Mouse (Mus musculus) MEL (cell line): ENCODE measurements around the gene Spo11. TPM values are rescaled to one million over a fixed set of nuclear protein-coding genes. Genes with fewer than 3 reads are reported as not detected.

ENCODE experiments used
- DNase-seq: peaks from one replicate; pipeline ENCODE4 v3.0.0; 2011; ENCODE audit warnings: low read depth, low spot score
- H3K27ac ChIP-seq: 2 replicates; pipeline ENCODE4 v1.5.1; 2012; ENCODE audit warnings: low read depth, mild to moderate bottlenecking, control low read depth, low read length, moderate library complexity; ENCODE audit not compliant: control insufficient read depth
- H3K27me3 ChIP-seq, 2 experiments: fragments of 150-350 bp in 1 of 2; sonication (generic) in 1 of 2; 2 replicates each; pipeline ENCODE4 v1.6.1; 2012; ENCODE audit warnings: low read length in 2 of 2, mild to moderate bottlenecking in 2 of 2, improper control_type of control experiment in 1 of 2, moderate library complexity in 1 of 2; ENCODE audit not compliant: insufficient read depth in 2 of 2, control insufficient read depth in 1 of 2
- H3K36me3 ChIP-seq, 2 experiments: 2 replicates each; pipeline ENCODE4 v1.6.1; 2012 to 2014; ENCODE audit warnings: low read length in 2 of 2, improper control_type of control experiment in 1 of 2, inconsistent platforms in 1 of 2, mild to moderate bottlenecking in 1 of 2; ENCODE audit not compliant: insufficient read depth in 2 of 2, control insufficient read depth in 1 of 2
- H3K4me1 ChIP-seq, 2 experiments: fragments of 150-350 bp in 1 of 2; sonication (generic) in 1 of 2; 2 replicates each; pipeline ENCODE4 v1.6.1; 2012; ENCODE audit warnings: low read length in 2 of 2, improper control_type of control experiment in 1 of 2, mild to moderate bottlenecking in 1 of 2; ENCODE audit not compliant: insufficient read depth in 2 of 2, control insufficient read depth in 1 of 2
- H3K4me3 ChIP-seq, 2 experiments: fragments of 150-350 bp in 1 of 2; sonication (generic) in 1 of 2; 2 replicates each; pipeline ENCODE4 v1.5.1; 2012; ENCODE audit warnings: low read depth in 2 of 2, low read length in 2 of 2, mild to moderate bottlenecking in 2 of 2, moderate library complexity in 2 of 2, control low read depth in 1 of 2, improper control_type of control experiment in 1 of 2; ENCODE audit not compliant: control insufficient read depth in 1 of 2, insufficient read depth in 1 of 2
- H3K79me2 ChIP-seq: 2 replicates; pipeline ENCODE4 v1.6.1; 2012; ENCODE audit warnings: mild to moderate bottlenecking, low read length, moderate library complexity; ENCODE audit not compliant: control insufficient read depth, poor library complexity, insufficient read depth
- H3K9ac ChIP-seq: 2 replicates; pipeline ENCODE4 v1.6.1; 2012; ENCODE audit warnings: low read depth, mild to moderate bottlenecking, control low read depth, low read length, moderate library complexity; ENCODE audit not compliant: control insufficient read depth, poor library complexity, severe bottlenecking
- H3K9me3 ChIP-seq: fragments of 150-350 bp; sonication (generic); replicated peaks from 2 replicates; pipeline ENCODE4 v1.6.1; 2012; ENCODE audit warnings: mild to moderate bottlenecking, low read length, improper control_type of control experiment, moderate library complexity; ENCODE audit not compliant: insufficient read depth
- BHLHE40 ChIP-seq: IDR thresholded peaks from 2 replicates; pipeline ENCODE4 v1.6.1; 2012; ENCODE audit warnings: low read depth, mild to moderate bottlenecking, inconsistent platforms, low read length, improper control_type of control experiment, borderline replicate concordance
- CHD2 ChIP-seq: IDR thresholded peaks from 2 replicates; pipeline ENCODE4 v1.6.1; 2011; ENCODE audit warnings: low read length, improper control_type of control experiment
- CTCF ChIP-seq, 3 experiments: IDR thresholded peaks in 2 of 3; conservative IDR thresholded peaks in 1 of 3; 2 replicates each; pipeline ENCODE4 v1.5.1; 2011 to 2012; ENCODE audit warnings: low read length in 3 of 3, low read depth in 2 of 3, mild to moderate bottlenecking in 2 of 3, improper control_type of control experiment in 1 of 3, inconsistent platforms in 1 of 3, mixed read lengths in 1 of 3, moderate library complexity in 1 of 3; ENCODE audit not compliant: control insufficient read depth in 1 of 3, insufficient read depth in 1 of 3, poor library complexity in 1 of 3, severe bottlenecking in 1 of 3
- ELF1 ChIP-seq: IDR thresholded peaks from 2 replicates; pipeline ENCODE4 v1.6.1; 2014; ENCODE audit warnings: low read depth, mild to moderate bottlenecking, inconsistent platforms, low read length, improper control_type of control experiment, moderate library complexity
- JUND ChIP-seq: IDR thresholded peaks from 2 replicates; pipeline ENCODE4 v1.6.1; 2011; ENCODE audit warnings: low read depth, mild to moderate bottlenecking, improper control_type of control experiment, low read length
- MAFK ChIP-seq: IDR thresholded peaks from 2 replicates; pipeline ENCODE4 v1.6.1; 2011; ENCODE audit warnings: low read depth, mild to moderate bottlenecking, low read length, improper control_type of control experiment, borderline replicate concordance
- MAX ChIP-seq: IDR thresholded peaks from 2 replicates; pipeline ENCODE4 v1.6.1; 2011; ENCODE audit warnings: low read length, improper control_type of control experiment
- MAZ ChIP-seq: IDR thresholded peaks from 2 replicates; pipeline ENCODE4 v1.6.1; 2012; ENCODE audit warnings: low read depth, mild to moderate bottlenecking, inconsistent platforms, low read length, improper control_type of control experiment
- MEF2A ChIP-seq: IDR thresholded peaks from 2 replicates; pipeline ENCODE4 v1.6.1; 2014; ENCODE audit warnings: low read depth, mild to moderate bottlenecking, inconsistent platforms, low read length, improper control_type of control experiment; ENCODE audit not compliant: poor library complexity, insufficient replicate concordance, severe bottlenecking; ENCODE audit errors: extremely low read depth
- MXI1 ChIP-seq: IDR thresholded peaks from 2 replicates; pipeline ENCODE4 v1.6.1; 2011; ENCODE audit warnings: mild to moderate bottlenecking, low read depth, low read length, improper control_type of control experiment
- MYC ChIP-seq: IDR thresholded peaks from 2 replicates; pipeline ENCODE4 v1.6.1; 2011; ENCODE audit warnings: low read depth, mild to moderate bottlenecking, low read length, improper control_type of control experiment, moderate library complexity
- NELFE ChIP-seq: IDR thresholded peaks from 2 replicates; pipeline ENCODE4 v1.6.1; 2011; ENCODE audit warnings: low read depth, low read length, improper control_type of control experiment
- NRF1 ChIP-seq: IDR thresholded peaks from 2 replicates; pipeline ENCODE4 v1.6.1; 2014; ENCODE audit warnings: low read depth, mild to moderate bottlenecking, inconsistent platforms, low read length, improper control_type of control experiment, moderate library complexity; ENCODE audit not compliant: poor library complexity, insufficient read depth, severe bottlenecking
- POLR2A ChIP-seq, 2 experiments: IDR thresholded peaks; 2 replicates each; pipeline ENCODE4 v1.6.1; 2011 to 2012; ENCODE audit warnings: low read length in 2 of 2, mild to moderate bottlenecking in 2 of 2, control low read depth in 1 of 2, improper control_type of control experiment in 1 of 2, low read depth in 1 of 2, moderate library complexity in 1 of 2; ENCODE audit not compliant: control insufficient read depth in 1 of 2, insufficient read depth in 1 of 2, poor library complexity in 1 of 2
- POLR2AphosphoS2 ChIP-seq: IDR thresholded peaks from 2 replicates; pipeline ENCODE4 v1.6.1; 2011; ENCODE audit warnings: low read length, improper control_type of control experiment
- SIN3A ChIP-seq: IDR thresholded peaks from 2 replicates; pipeline ENCODE4 v1.6.1; 2012; ENCODE audit warnings: low read length, improper control_type of control experiment, inconsistent platforms
- SMC3 ChIP-seq: IDR thresholded peaks from 2 replicates; pipeline ENCODE4 v1.6.1; 2011; ENCODE audit warnings: low read depth, low read length, improper control_type of control experiment
- TAL1 ChIP-seq: IDR thresholded peaks from 2 replicates; pipeline ENCODE4 v1.6.1; 2012; ENCODE audit warnings: mild to moderate bottlenecking, inconsistent platforms, low read length, moderate library complexity, mixed read lengths
- TCF12 ChIP-seq: IDR thresholded peaks from 2 replicates; pipeline ENCODE4 v1.6.1; 2014; ENCODE audit warnings: low read depth, mild to moderate bottlenecking, inconsistent platforms, low read length, improper control_type of control experiment, moderate library complexity
- USF1 ChIP-seq: IDR thresholded peaks from 2 replicates; pipeline ENCODE4 v1.6.1; 2014; ENCODE audit warnings: low read depth, mild to moderate bottlenecking, inconsistent platforms, low read length, improper control_type of control experiment, moderate library complexity
- ZC3H11A ChIP-seq: IDR thresholded peaks from 2 replicates; pipeline ENCODE4 v1.6.1; 2012; ENCODE audit warnings: low read depth, mild to moderate bottlenecking, inconsistent platforms, low read length, improper control_type of control experiment
- ZKSCAN1 ChIP-seq: IDR thresholded peaks from 2 replicates; pipeline ENCODE4 v1.6.1; 2012; ENCODE audit warnings: low read depth, mild to moderate bottlenecking, inconsistent platforms, low read length, improper control_type of control experiment, moderate library complexity
- ZMIZ1 ChIP-seq: IDR thresholded peaks from 2 replicates; pipeline ENCODE4 v1.6.1; 2012; ENCODE audit warnings: low read depth, mild to moderate bottlenecking, inconsistent platforms, low read length, improper control_type of control experiment, moderate library complexity
- polyA plus RNA-seq, 2 experiments: library from polyadenylated mRNA; stranded (reverse) in 1 of 2; unstranded in 1 of 2; fragments of >175 nt in 1 of 2; fragments of >200 nt in 1 of 2; gene quantifications; 2 replicates each; pipeline versions ENCODE4 v1.2.1 to v1.2.4; 2012; ENCODE audit warnings: low replicate concordance in 2 of 2, low read depth in 1 of 2; ENCODE audit not compliant: insufficient read length in 2 of 2, insufficient read depth in 1 of 2, missing spikeins in 1 of 2
- total RNA-seq: library from RNA; depleted of rRNA; stranded (reverse); fragments of 300-350 nt; gene quantifications from 2 replicates; pipeline ENCODE4 v1.2.3, GENCODE M21; 2012

Spo11 gene
- total and polyA plus RNA-seq, 3 experiments, result not detected

GRCm38 (mm10) chr2:173024392-173024791, 46.9 kb downstream of the Spo11 start:
- no peak overlapping the region for H3K4me3 ChIP-seq
- H3K9ac ChIP-seq, result peak overlapping the region; percentile 17; the same call in 1 of the 2 replicates
- peaks cover 7 to 30% of the 10 kb centered on the region in 2 experiments; a peak in 3 of 4 replicates for H3K36me3 ChIP-seq
- no peaks in the 10 kb centered on the region for H3K27me3 ChIP-seq
- DNase-seq, result no peak
- TF ChIP-seq CHD2 (no peak), SIN3A (no peak), CTCF (IDR thresholded peaks at IDR 0.05 in 2 of 3, conservative IDR thresholded peaks at IDR 0.05 in 1 of 3; ENCODE audit: control insufficient read depth in 1 of 3, insufficient read depth in 1 of 3, low read depth in 2 of 3, low read length in 3 of 3, poor library complexity in 1 of 3, severe bottlenecking in 1 of 3) (no peak), SMC3 (no peak), MAFK (no peak), POLR2AphosphoS2 (no peak), BHLHE40 (no peak), NRF1 (no peak), JUND (no peak), TCF12 (no peak), MAZ (no peak)
- H3K9me3 ChIP-seq, result no peaks in the 10 kb centered on the region
- peaks cover 3 to 43% of the 10 kb centered on the region in 2 experiments; a peak in 3 of 4 replicates for H3K4me1 ChIP-seq
- H3K79me2 ChIP-seq, result peaks cover 58% of the 10 kb centered on the region
- no peak overlapping the region for H3K27ac ChIP-seq

GRCm38 (mm10) chr2:173024938-173025337, 47.4 kb downstream of the Spo11 start:
- Histone ChIP-seq H3K4me1 (peaks cover 3 to 41% of the 10 kb centered on the region in 2 experiments; a peak in 3 of 4 replicates), H3K27me3 (no peaks in the 10 kb centered on the region)
- no peak for DNase-seq
- TF ChIP-seq ZKSCAN1, result no peak
- TF ChIP-seq USF1, result no peak
- no peak; a peak in 1 of 4 replicates for TF ChIP-seq POLR2A (IDR thresholded peaks at IDR 0.05; ENCODE audit: control insufficient read depth in 1 of 2, insufficient read depth in 1 of 2, low read depth in 1 of 2, low read length in 2 of 2, poor library complexity in 1 of 2)
- no peak for TF ChIP-seq TAL1
- no peak for TF ChIP-seq TCF12
- no peak for TF ChIP-seq SMC3
- no peak for TF ChIP-seq ZMIZ1
- no peak for TF ChIP-seq BHLHE40
- no peak for TF ChIP-seq MYC
- TF ChIP-seq MAX, result no peak
- no peak for TF ChIP-seq NELFE
- no peak for TF ChIP-seq MEF2A
- TF ChIP-seq ZC3H11A, result no peak
- no peak for TF ChIP-seq SIN3A
- no peak for TF ChIP-seq ELF1
- TF ChIP-seq MXI1, result no peak
- no peak for TF ChIP-seq POLR2AphosphoS2
- TF ChIP-seq, all 39 proteins: peak for 0
- no peak overlapping the region for H3K9ac ChIP-seq
- no peaks in the 10 kb centered on the region for H3K9me3 ChIP-seq
- peaks cover 7 to 30% of the 10 kb centered on the region in 2 experiments; a peak in 3 of 4 replicates for H3K36me3 ChIP-seq
- H3K79me2 ChIP-seq, result peaks cover 58% of the 10 kb centered on the region
- no peak overlapping the region for H3K4me3 ChIP-seq
- H3K27ac ChIP-seq, result no peak overlapping the region
